Mouse (Mus musculus) mature B cell (primary cell): ENCODE data around the gene Vps52.

Experiments
- in situ Hi-C: fragments of 300-500 bp; cut with MboI; formaldehyde crosslinking; loops from 2 replicates; pipeline ENCODE4 v1.14.3; 2019

Gene Vps52

GRCm38 (mm10) chr17:33955555-33956214 is at the start of gene Vps52, which contains the start of gene Rps18:
Vps52 (plus strand) TSS chr17:33955812.
Rps18 (minus strand) TSS chr17:33956001.
- in situ Hi-C loops: no loop called here

GRCm38 (mm10) chr17:33908331-33909076 is 47.1 kb upstream of the Vps52 start:
- in situ Hi-C loops: no loop called here

GRCm38 (mm10) chr17:33909077-33909868 is 46.3 kb upstream of the Vps52 start, which contains the start of gene Daxx:
Daxx (plus strand) TSS chr17:33909414.
- in situ Hi-C loops: no loop called here

GRCm38 (mm10) chr17:33909869-33910250 is 45.8 kb upstream of the Vps52 start:
- in situ Hi-C loops: no loop called here

- in situ Hi-C loops: no loop called here
Observed at GRCm38 (mm10) chr17:33910346-33911051, 45.1 kb upstream of the Vps52 start.

GRCm38 (mm10) chr17:33911052-33911812 is 44.4 kb upstream of the Vps52 start:
- in situ Hi-C loops: no loop called here

GRCm38 (mm10) chr17:33911813-33912414 is 43.7 kb upstream of the Vps52 start:
- in situ Hi-C loops: no loop called here

- in situ Hi-C loops: no loop called here
Observed at GRCm38 (mm10) chr17:33913264-33913663, 42.3 kb upstream of the Vps52 start.

- in situ Hi-C loops: no loop called here
Observed at GRCm38 (mm10) chr17:33913905-33914304, 41.7 kb upstream of the Vps52 start.

- in situ Hi-C loops: no loop called here
Observed at GRCm38 (mm10) chr17:33914969-33915391, 40.6 kb upstream of the Vps52 start.

GRCm38 (mm10) chr17:33915671-33916250 is 39.9 kb upstream of the Vps52 start, which contains the start of the genes Tapbp and Zbtb22:
Tapbp (plus strand) TSS chr17:33915899.
Zbtb22 (plus strand) TSS chr17:33915904.
- in situ Hi-C loops: no loop called here

GRCm38 (mm10) chr17:33916294-33916693 is 39.3 kb upstream of the Vps52 start:
- in situ Hi-C loops: no loop called here

GRCm38 (mm10) chr17:33916847-33917655 is 38.6 kb upstream of the Vps52 start:
- in situ Hi-C loops: no loop called here

- in situ Hi-C loops: no loop called here
Observed at GRCm38 (mm10) chr17:33917656-33918292, 37.8 kb upstream of the Vps52 start.

GRCm38 (mm10) chr17:33918293-33919203 is 37.1 kb upstream of the Vps52 start:
- in situ Hi-C loops: no loop called here

GRCm38 (mm10) chr17:33919351-33920281 is 36.0 kb upstream of the Vps52 start:
- in situ Hi-C loops: no loop called here
